Mouse (Mus musculus) hindbrain, embryonic 12.5 days (tissue): Measurements from ENCODE around the gene Tmtc1. TPM values are rescaled to one million over a fixed set of nuclear protein-coding genes. Genes with fewer than 3 reads are reported as not detected.

Experiments
- ATAC-seq: fragments of 200-750 bp; cut with Nextera tagmentation; 2 replicates; pipeline ENCODE4 v1.8.0; 2017; ENCODE audit warnings: moderate TSS enrichment; ENCODE audit not compliant: low FRiP score
- H3K27ac ChIP-seq: fragments of 300-500 bp; sonication (generic); 2 replicates; pipeline ENCODE4 v1.5.1; 2016; ENCODE audit warnings: mild to moderate bottlenecking
- H3K27me3 ChIP-seq: fragments of 300-500 bp; sonication (generic); 2 replicates; pipeline ENCODE4 v1.6.1; 2016; ENCODE audit warnings: mild to moderate bottlenecking
- H3K36me3 ChIP-seq: fragments of 300-500 bp; sonication (generic); 2 replicates; pipeline ENCODE4 v1.6.1; 2016; ENCODE audit warnings: mild to moderate bottlenecking
- H3K4me1 ChIP-seq: fragments of 300-500 bp; sonication (generic); 2 replicates; pipeline ENCODE4 v1.6.1; 2016
- H3K4me2 ChIP-seq: fragments of 300-500 bp; sonication (generic); replicated peaks from 2 replicates; pipeline ENCODE4 v1.6.1; 2016; ENCODE audit warnings: mild to moderate bottlenecking
- H3K4me3 ChIP-seq: fragments of 300-500 bp; sonication (generic); 2 replicates; pipeline ENCODE4 v1.5.1; 2016; ENCODE audit warnings: mild to moderate bottlenecking
- H3K9ac ChIP-seq: fragments of 300-500 bp; sonication (generic); 2 replicates; pipeline ENCODE4 v1.6.1; 2016; ENCODE audit warnings: mild to moderate bottlenecking, moderate library complexity
- H3K9me3 ChIP-seq: fragments of 300-500 bp; sonication (generic); replicated peaks from 2 replicates; pipeline ENCODE4 v1.6.1; 2016; ENCODE audit warnings: mild to moderate bottlenecking
- WGBS: fragments of 180-500 bp; shearing (Covaris S2); methylation state at CpG from one replicate; pipeline ENCODE4 v1.1.7; 2016; 5-methylcytosine and 5-hydroxymethylcytosine counted together
- polyA plus RNA-seq: library from polyadenylated mRNA; unstranded; fragments of >200 nt; fragmentation: Nextera tagmentation; extraction: Ambion mirVana; gene quantifications from 2 replicates; pipeline ENCODE4 v1.2.1, GENCODE M21; 2016

The Tmtc1 gene
- polyA plus RNA-seq, 1 experiment from 2014 or later: 2.0 TPM

DNA sequence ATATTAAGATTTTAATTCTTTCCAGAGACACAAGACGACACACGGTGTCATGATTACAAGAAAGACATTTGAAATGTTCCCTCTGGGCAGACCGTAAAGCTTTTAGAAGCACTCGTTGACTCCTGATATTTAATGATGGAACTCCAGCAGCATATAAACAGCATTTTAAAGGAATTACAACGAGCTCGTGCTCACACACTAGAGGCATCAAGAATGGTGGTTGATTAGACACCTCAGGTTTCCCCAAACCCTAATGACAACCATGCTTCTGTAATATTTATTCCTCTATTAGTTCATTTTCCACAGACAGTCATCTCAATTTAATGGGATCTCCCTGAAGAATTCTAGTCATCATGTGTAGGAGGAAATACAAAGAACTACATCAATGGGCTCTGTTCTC lies 164.9 kb downstream of the Tmtc1 start:
- H3K4me3 ChIP-seq: no peak overlapping the region
- H3K36me3 ChIP-seq: no peaks in the 10 kb centered on the region
- WGBS: 76% methylated on average over 6 of the region's 6 CpGs
- H3K9ac ChIP-seq: no peak overlapping the region
- H3K9me3 ChIP-seq: no peaks in the 10 kb centered on the region
- no peak overlapping the region for H3K4me2 ChIP-seq
- no peaks in the 10 kb centered on the region for H3K27me3 ChIP-seq
- 0 out of 2 replicates have a peak, but pooled peaks cover 3% of the 10 kb centered on the region for H3K4me1 ChIP-seq
- no peak for ATAC-seq
- no peak overlapping the region for H3K27ac ChIP-seq

GRCm38 (mm10) chr6:148276418-148276817 lies 167.8 kb downstream of the Tmtc1 start:
- Histone ChIP-seq H3K4me3 (no peak overlapping the region), H3K4me1 (no peaks in the 10 kb centered on the region), H3K4me2 (no peak overlapping the region), H3K36me3 (no peaks in the 10 kb centered on the region), H3K9me3 (no peaks in the 10 kb centered on the region), H3K27me3 (no peaks in the 10 kb centered on the region), H3K9ac (no peak overlapping the region), H3K27ac (no peak overlapping the region)
- 83% methylated on average over 1 of the region's 1 CpGs for WGBS
- ATAC-seq: no peak

- Histone ChIP-seq H3K27me3 (no peaks in the 10 kb centered on the region), H3K4me3 (no peak overlapping the region), H3K36me3 (no peaks in the 10 kb centered on the region), H3K4me2 (no peak overlapping the region), H3K4me1 (no peaks in the 10 kb centered on the region), H3K9ac (no peak overlapping the region), H3K27ac (no peak overlapping the region), H3K9me3 (no peaks in the 10 kb centered on the region)
- ATAC-seq: no peak
- 95% methylated on average over 4 of the region's 4 CpGs for WGBS
These were observed 169.1 kb downstream of the Tmtc1 start for GRCm38 (mm10) chr6:148275046-148275445.

DNA sequence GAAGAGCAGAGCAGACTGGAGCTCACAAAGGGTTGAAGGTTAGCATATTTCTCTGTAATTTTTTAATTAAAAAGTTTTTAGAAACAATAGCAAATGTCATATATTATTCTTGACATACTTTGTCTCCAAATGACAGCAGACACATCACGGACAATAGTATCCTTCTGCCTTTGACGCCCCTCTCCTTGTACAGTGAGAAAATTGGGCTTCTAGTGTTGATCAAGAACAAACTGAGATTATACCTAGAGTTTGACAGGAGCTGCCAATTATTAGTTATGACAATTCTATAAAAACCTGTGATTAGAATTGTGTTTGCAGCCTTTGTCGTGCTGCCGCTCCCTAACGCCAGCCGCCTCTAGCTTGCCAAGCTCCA lies 183.5 kb downstream of the Tmtc1 start:
- H3K9me3 ChIP-seq: no peaks in the 10 kb centered on the region
- WGBS: 90% methylated on average over 6 of the region's 6 CpGs
- no peak overlapping the region for H3K9ac ChIP-seq
- H3K4me3 ChIP-seq: no peak overlapping the region
- no peak overlapping the region for H3K4me2 ChIP-seq
- H3K27ac ChIP-seq: peak overlapping the region; percentile 66
- peak; percentile 55 for ATAC-seq
- peaks cover 16% of the 10 kb centered on the region for H3K4me1 ChIP-seq
- no peaks in the 10 kb centered on the region for H3K36me3 ChIP-seq
- no peaks in the 10 kb centered on the region for H3K27me3 ChIP-seq

DNA sequence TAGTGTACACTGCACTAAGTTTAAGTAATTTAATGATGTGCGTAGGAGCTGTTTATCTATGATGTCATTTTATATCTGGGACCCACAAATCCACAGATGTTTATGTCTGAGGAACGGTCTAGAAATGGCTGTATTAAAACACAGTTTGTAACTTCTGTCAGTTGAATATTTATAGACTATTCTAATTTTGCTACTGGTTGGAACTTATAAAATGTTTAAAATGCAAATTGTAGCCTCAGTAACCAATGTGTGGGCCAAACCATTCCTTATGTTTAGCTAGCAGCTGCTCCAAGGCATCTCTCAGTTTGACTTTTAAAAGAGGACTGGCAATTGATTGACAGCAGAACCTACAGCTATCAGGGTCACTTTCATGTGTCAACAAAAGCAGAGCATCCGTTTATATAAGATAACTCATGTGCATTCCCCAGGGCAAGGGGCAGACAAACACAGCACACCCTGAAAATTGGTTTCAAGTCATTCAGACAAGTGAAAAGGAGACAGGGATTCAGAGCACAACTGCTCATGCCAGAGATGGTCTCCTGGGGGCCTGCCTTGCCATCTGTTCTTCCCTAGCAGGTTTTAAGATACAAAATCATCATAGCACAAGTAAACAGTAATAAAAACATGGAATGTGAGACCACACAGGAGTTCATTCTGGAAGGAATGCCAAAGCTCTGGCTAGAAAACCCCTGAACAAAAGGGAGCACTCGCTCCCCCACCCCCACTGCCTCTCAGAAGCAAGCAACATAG lies 184.0 kb downstream of the Tmtc1 start:
- no peak overlapping the region for H3K4me3 ChIP-seq
- H3K9ac ChIP-seq: no peak overlapping the region
- H3K36me3 ChIP-seq: no peaks in the 10 kb centered on the region
- H3K9me3 ChIP-seq: no peaks in the 10 kb centered on the region
- peaks cover 16% of the 10 kb centered on the region for H3K4me1 ChIP-seq
- no peak overlapping the region for H3K4me2 ChIP-seq
- WGBS: 48% methylated on average over 4 of the region's 4 CpGs
- peak; percentile 90 for ATAC-seq
- no peaks in the 10 kb centered on the region for H3K27me3 ChIP-seq
- H3K27ac ChIP-seq: peak overlapping the region; percentile 66

GRCm38 (mm10) chr6:148259074-148259473 lies 185.1 kb downstream of the Tmtc1 start:
- 60% methylated on average over 8 of the region's 8 CpGs for WGBS
- H3K27ac ChIP-seq: no peak overlapping the region
- no peaks in the 10 kb centered on the region for H3K36me3 ChIP-seq
- H3K4me1 ChIP-seq: peaks cover 16% of the 10 kb centered on the region
- H3K27me3 ChIP-seq: no peaks in the 10 kb centered on the region
- no peak for ATAC-seq
- no peak overlapping the region for H3K4me3 ChIP-seq
- no peak overlapping the region for H3K4me2 ChIP-seq
- H3K9ac ChIP-seq: no peak overlapping the region
- no peaks in the 10 kb centered on the region for H3K9me3 ChIP-seq

DNA sequence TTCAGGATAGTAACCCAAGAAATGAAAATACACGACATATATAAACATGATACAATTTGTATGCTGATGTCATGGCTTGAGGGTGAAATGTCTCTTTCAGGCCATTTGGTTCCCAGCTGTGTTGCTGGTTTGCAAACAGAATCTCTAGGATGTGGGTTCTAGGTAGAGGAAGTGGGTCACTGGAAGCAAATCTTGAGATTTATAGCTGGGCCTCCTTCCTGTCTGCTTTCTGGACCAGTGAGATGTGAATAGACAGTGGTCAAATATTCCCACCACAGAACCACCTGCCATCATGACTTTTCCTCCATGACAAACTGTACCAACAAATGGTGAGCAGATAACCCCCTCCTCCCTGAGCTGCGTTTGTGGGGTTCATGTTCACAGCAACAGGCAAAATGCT lies 186.4 kb downstream of the Tmtc1 start:
- Histone ChIP-seq H3K4me1 (peaks cover 18% of the 10 kb centered on the region), H3K4me3 (no peak overlapping the region), H3K4me2 (no peak overlapping the region), H3K36me3 (no peaks in the 10 kb centered on the region), H3K27ac (no peak overlapping the region), H3K9ac (no peak overlapping the region), H3K27me3 (no peaks in the 10 kb centered on the region), H3K9me3 (no peaks in the 10 kb centered on the region)
- no peak for ATAC-seq
- WGBS: 87% methylated on average over 2 of the region's 2 CpGs

- ATAC-seq: no peak
- H3K4me1 ChIP-seq: peaks cover 25% of the 10 kb centered on the region
- H3K36me3 ChIP-seq: no peaks in the 10 kb centered on the region
- 89% methylated on average over 3 of the region's 3 CpGs for WGBS
- H3K4me3 ChIP-seq: no peak overlapping the region
- no peak overlapping the region for H3K27ac ChIP-seq
- H3K4me2 ChIP-seq: no peak overlapping the region
- H3K9me3 ChIP-seq: no peaks in the 10 kb centered on the region
- H3K27me3 ChIP-seq: no peaks in the 10 kb centered on the region
- H3K9ac ChIP-seq: no peak overlapping the region
These were observed 188.1 kb downstream of the Tmtc1 start for GRCm38 (mm10) chr6:148256109-148256508.

DNA sequence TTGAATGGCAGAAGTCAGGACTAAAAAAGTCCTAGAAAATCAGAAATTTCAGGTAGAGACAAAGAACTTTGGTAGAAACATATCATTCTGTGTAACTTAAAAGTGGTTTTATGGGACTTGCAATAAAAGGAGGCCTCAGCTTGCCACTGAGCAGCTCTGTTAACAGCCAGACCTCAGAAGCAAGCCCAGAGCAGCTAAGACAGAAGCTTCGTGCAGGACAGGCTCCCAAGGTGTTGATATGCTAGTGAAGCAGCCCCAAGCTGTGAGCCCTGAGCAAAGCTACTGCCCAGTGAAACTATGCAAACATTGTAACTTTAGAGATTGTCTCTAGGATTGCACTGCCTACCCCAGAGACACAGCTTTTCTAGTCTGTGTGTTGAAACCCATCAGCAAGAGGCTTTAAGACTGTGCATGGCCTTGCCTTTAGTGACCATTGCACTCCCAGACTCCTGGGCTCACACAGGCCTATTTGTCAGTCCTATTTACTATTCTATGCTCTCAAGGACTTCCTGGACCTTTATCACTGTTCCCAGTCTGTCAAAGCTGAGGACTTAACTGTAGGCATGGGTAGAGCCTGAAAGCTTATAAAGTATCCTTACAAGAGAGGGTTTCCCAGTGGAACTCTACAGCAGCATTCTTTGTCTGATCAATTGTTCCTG lies 188.7 kb downstream of the Tmtc1 start:
- Histone ChIP-seq H3K9ac (no peak overlapping the region), H3K9me3 (no peaks in the 10 kb centered on the region), H3K27ac (no peak overlapping the region), H3K27me3 (no peaks in the 10 kb centered on the region), H3K4me2 (no peak overlapping the region), H3K36me3 (no peaks in the 10 kb centered on the region), H3K4me3 (no peak overlapping the region), H3K4me1 (peaks cover 19% of the 10 kb centered on the region)
- 52% methylated on average over 1 of the region's 1 CpGs for whole genome bisulfite sequencing
- no peak for ATAC-seq

- Histone ChIP-seq H3K27ac (no peak overlapping the region), H3K4me1 (peaks cover 11% of the 10 kb centered on the region), H3K4me3 (no peak overlapping the region), H3K27me3 (no peaks in the 10 kb centered on the region), H3K36me3 (no peaks in the 10 kb centered on the region), H3K9ac (no peak overlapping the region), H3K9me3 (no peaks in the 10 kb centered on the region), H3K4me2 (no peak overlapping the region)
- ATAC-seq: peak; percentile 29; the same call in 1 of the 2 replicates
- 69% methylated on average over 3 of the region's 3 CpGs for WGBS
These were observed 195.0 kb downstream of the Tmtc1 start for GRCm38 (mm10) chr6:148249221-148249620.

DNA sequence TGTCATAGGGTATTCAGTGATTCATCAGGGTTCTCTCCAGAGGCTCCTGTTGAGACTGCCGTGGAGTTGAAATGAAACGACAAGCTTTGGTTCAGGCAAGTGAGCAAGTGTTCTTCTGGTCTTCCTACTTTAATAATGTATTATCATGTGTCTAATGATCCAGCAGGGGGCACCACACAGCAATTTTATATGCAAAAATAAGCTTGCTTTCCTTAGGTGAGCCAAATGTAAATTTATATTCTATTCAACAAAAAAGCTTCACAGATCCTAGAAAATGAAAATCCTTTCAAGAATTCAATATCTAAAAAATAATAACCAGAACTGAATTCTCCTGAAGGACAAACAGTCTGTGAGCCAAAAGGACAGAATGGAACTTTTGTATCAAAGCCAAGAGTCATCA lies 195.6 kb downstream of the Tmtc1 start:
- Histone ChIP-seq H3K4me3 (no peak overlapping the region), H3K4me2 (no peak overlapping the region), H3K27me3 (no peaks in the 10 kb centered on the region), H3K4me1 (peaks cover 11% of the 10 kb centered on the region), H3K36me3 (no peaks in the 10 kb centered on the region), H3K9me3 (no peaks in the 10 kb centered on the region), H3K9ac (no peak overlapping the region), H3K27ac (no peak overlapping the region)
- no peak for ATAC-seq
- 62% methylated on average over 2 of the region's 2 CpGs for WGBS

DNA sequence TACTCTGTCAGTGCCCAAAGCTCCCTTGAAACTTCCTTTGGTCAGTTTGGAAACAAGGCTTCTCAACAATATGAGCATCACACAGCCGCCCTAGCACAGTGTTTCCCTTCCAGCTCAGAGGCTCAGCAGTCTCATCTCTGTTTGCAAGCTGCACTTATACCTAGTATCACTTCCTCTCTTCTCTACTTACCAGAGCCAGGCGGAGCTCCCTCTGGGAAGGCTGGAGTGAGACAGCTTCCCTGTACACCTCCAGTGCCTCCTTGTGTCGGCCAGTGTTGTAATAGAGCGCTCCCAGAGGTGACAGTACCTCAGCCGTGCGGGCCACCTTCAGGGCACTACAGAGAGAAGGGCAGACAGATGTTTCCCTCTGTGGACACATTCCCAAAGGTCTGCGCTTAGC lies 197.6 kb downstream of the Tmtc1 start:
- no peak for ATAC-seq
- H3K9me3 ChIP-seq: no peaks in the 10 kb centered on the region
- no peak overlapping the region for H3K27ac ChIP-seq
- H3K9ac ChIP-seq: no peak overlapping the region
- no peaks in the 10 kb centered on the region for H3K27me3 ChIP-seq
- H3K4me2 ChIP-seq: no peak overlapping the region
- no peaks in the 10 kb centered on the region for H3K4me1 ChIP-seq
- H3K36me3 ChIP-seq: no peaks in the 10 kb centered on the region
- H3K4me3 ChIP-seq: no peak overlapping the region
- WGBS: 71% methylated on average over 7 of the region's 7 CpGs

DNA sequence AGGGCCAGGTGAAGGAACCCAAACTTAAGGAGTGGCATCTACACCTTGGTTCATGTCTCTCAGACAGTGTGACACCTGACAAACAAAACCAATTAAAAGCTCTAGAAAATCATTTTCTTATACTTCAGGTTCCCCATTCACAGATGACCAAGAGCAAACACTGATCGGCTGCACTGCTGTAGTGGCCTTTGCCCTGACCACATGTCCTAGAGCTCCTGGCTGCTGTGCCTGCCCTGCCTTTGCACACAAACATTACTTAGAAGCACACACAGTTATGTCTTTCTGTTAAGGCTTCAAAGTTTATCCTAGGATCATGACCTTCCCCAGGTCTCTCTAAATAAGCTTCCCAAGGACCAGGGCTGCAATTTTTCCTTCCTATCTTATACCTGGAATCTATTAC lies 199.4 kb downstream of the Tmtc1 start:
- no peaks in the 10 kb centered on the region for H3K36me3 ChIP-seq
- no peak overlapping the region for H3K27ac ChIP-seq
- no peak overlapping the region for H3K4me3 ChIP-seq
- H3K9me3 ChIP-seq: no peaks in the 10 kb centered on the region
- 76% methylated on average over 1 of the region's 1 CpGs for WGBS
- H3K4me1 ChIP-seq: no peaks in the 10 kb centered on the region
- no peak for ATAC-seq
- H3K9ac ChIP-seq: no peak overlapping the region
- no peaks in the 10 kb centered on the region for H3K27me3 ChIP-seq
- H3K4me2 ChIP-seq: no peak overlapping the region
